Mouse (Mus musculus): ENCODE results near the gene Herc2.
"Not testable (repeated sequence)": the region's sequence is repeated elsewhere in the genome, so short reads cannot be mapped to it uniquely, and the experiment has no call there.

Gene Herc2

DNA sequence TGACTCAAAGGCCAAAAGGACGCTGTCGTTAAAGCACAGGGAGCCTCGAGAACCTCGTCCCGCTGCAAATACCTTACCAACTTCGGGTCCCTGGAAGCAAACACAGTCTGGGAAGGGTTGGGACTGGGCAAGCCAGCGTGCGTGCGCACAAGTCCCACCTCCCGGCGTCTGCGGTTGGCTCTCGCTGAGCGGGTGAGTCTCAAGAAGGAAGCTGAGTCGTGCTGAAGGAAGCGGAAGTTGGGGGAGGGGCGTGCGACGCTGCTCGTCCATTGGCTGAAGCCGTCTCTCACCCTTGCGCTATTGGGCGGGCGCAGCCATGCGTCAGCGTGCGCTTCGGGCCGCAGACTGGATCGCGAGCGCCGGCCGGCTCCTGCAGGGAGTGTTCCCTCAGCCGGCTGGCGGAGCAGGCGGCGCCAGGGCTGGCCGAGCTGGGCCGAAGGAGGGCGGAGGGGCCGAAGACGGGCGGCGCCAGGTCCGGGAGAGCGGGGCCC, at the start of gene Herc2:
Herc2 (plus strand) TSS at position 366 of the 491 bp plus-strand sequence.
- DNase-seq = peak; percentile 99

DNA sequence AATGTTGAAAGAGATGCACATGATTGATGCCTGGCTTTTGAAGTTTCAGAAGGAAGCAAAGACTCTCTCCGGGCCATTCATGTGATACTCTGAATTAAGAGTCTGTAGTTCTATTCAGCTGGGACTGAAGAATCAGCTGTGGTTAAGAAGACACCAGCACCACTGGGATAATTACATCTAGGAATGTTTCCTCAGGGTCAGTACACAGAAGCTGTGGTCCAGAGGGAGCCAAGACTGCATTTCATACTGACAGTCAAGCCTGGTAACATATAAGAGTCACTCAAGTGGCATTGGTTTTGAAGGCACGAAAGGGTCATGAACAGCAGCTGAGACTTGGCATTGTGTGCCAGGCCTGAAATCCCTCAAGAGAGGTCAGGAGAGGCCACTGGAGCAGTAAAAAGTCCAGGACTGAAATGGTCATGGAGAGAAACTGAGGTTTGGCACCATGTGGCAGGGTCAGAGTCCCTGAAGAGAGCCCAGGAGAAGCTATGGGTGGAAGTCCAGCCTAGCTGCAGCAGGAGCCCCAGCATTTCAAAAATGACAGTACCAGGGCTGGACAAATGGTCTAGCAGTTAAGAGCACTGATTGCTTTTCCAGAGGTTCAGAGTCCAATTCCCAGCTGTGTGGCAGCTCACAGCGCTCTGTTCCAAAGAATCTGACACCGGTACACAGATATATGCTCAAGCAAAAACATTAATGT, 39.5 kb upstream of the Herc2 start:
- no peak for DNase-seq

- DNase-seq = no peak
These were observed 39.0 kb upstream of the Herc2 start for GRCm38 (mm10) chr7:56011018-56011333.

GRCm38 (mm10) chr7:56013261-56014001, 36.6 kb upstream of the Herc2 start:
- no peak for DNase-seq

GRCm38 (mm10) chr7:56014002-56014702, 35.8 kb upstream of the Herc2 start:
- not testable (repeated sequence) for DNase-seq

GRCm38 (mm10) chr7:56015172-56015571, 34.8 kb upstream of the Herc2 start:
- no peak for DNase-seq

GRCm38 (mm10) chr7:56015837-56016236, 34.2 kb upstream of the Herc2 start:
- DNase-seq = no peak

- DNase-seq = no peak
These were observed 32.2 kb upstream of the Herc2 start for GRCm38 (mm10) chr7:56017761-56018160.

- no peak for DNase-seq
These were observed 31.5 kb upstream of the Herc2 start for GRCm38 (mm10) chr7:56018446-56018971.

- peak; percentile 93 for DNase-seq
These were observed 30.7 kb upstream of the Herc2 start for GRCm38 (mm10) chr7:56018972-56019929.

DNA sequence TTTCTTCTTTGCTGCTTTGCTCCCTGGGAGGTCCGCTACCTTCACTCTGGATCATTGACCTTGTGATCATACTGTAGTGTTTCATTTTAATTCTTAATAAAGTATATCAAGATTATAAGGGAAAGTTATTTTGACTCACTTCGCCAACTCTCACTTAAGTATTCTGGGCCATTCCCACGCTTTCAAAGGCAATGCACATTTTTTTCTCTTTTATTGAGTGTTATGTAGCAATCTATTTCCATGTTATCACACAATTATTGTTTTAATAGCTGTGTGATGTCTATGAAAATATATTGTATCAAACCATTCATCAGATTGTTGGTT, 30.1 kb upstream of the Herc2 start, which contains the start of gene Nipa1:
Nipa1 (minus strand) TSS at position 25 of the 324 bp plus-strand sequence.
- no peak for DNase-seq

DNA sequence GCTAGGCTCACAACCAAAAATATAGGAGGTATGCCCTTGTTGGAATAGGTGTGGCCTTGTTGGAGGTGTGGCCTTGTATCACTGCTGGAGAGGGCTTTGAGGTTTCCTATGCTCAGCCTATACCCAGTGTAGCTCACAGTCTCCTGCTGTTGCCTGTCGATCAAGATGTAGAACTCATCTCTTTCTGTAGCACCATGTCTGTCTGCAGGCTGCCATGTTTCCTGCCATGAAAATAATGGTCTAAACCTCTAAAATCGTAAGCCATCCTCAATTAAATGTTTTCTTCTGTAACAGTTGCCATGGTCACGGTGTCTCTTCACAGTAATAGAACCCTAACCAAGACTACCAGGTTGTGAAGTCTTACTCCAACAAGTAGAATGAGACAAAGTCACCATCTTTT, 26.4 kb upstream of the Herc2 start:
- no peak for DNase-seq

DNA sequence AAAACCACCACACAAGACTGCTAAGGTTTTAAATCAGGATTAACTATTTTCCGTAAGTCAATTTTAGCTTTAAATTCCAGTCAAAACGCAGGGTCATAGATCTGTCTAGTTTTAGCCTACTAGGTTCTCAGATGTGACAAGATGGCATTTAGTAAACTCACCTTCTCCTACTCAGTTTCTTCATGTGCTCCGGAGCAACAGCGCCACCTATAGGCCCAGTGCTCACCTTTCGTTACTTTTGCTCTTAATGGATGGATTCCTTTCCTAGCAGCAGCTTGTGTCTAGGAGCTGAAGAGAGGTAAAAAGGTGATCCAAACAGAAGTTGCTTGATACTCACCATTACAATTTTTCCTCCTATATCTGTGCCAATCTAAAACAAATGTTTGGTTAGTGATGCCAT, 7.6 kb upstream of the Herc2 start:
- DNase-seq = peak; percentile 75

DNA sequence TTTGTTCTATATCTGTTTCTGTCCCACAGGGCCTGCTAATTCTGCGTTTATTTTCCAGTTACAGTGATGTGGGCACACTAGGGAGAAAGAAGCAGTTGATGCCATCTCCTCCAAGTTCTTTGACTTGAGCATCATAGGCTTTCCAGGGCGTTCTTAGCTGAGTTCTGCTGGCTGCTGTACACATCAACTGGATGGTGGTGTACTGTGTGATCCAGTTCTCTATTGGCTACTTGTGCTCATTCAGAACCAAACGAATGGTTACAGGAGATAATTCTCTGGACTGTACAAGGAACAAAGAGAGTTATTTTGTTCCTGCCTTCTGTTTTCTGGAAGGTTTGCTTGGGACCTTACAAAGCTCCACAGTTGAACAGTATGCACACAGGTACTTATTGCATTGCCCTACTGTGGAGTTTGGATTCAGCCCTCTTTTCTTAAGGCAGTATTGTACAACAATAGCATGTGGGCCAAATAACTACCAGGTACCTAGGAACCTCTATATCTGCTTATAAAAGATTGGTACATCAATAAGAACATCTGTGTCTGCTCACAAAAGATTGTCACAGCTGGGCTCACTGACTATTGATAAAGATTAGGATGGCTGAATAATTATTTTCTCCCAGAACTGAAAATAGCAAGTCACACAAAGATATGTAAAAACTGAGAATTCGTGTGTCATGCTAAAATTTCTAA, 6.3 kb upstream of the Herc2 start:
- no peak for DNase-seq

- DNase-seq = no peak
These were observed 5.7 kb upstream of the Herc2 start for GRCm38 (mm10) chr7:56044267-56044629.

DNA sequence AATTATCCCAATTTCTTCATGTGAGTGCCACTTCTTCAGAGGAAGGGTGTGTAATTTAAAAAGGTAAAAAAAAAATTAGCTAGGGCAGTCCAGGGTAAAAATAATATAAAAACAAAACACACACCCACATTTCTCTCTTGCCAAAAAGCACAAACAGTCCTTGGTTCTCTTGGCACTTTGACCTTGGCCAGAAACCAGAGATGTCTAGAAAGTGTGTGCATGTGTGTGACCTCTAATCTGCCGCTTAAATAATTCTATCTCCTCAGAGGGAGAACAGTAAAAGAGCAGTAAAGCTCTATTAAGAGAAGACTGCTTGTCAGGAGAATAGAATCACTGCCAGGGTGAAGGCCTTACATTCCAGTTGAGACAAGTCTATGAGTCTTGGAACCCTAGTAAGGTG, 2.8 kb upstream of the Herc2 start:
- no peak for DNase-seq

DNA sequence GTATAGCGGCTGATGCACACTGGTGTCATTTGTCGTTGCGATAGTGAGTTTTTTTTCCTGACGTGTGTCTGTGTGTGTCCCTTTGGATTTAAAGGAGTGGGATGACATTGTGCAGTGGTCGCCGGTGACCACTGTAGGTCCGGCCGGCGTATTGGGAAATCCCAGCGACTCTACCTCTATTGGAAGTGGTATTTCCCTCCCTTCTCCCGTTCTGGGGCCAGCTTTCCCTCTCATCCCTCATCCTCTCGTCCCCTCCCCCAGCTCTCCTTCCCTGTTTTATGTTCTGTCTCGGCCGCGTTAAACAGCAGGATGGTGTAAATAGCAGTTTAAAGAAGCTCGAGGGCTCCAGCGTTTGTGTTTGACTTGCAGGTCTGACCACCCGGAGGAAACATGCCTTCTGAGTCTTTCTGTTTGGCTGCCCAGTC, 503 bp downstream of the Herc2 start:
- peak; percentile 63 for DNase-seq

GRCm38 (mm10) chr7:56052996-56053395, 3.0 kb downstream of the Herc2 start:
- no peak for DNase-seq

GRCm38 (mm10) chr7:56055338-56055737, 5.3 kb downstream of the Herc2 start:
- DNase-seq = no peak

- DNase-seq = no peak
These were observed 14.9 kb downstream of the Herc2 start for GRCm38 (mm10) chr7:56064876-56065275.

DNA sequence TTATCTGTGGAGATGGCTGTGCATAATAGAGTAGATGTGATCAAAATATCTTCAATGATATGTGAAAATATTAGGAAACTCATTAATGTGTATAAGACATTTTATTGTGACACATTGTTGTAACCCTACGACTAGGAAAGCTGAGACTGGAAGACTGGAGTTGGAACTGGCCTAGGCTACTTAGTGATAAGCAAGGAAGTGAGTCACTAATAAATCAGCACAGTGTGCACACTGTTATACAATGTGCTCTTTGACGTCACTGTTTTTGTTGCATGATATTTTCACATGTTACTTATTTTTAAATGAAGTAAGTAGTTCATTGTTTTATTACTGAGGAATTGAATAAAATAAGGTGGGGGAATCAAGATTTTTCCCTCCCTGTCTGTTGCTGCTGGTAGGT, 16.1 kb downstream of the Herc2 start:
- no peak for DNase-seq

DNA sequence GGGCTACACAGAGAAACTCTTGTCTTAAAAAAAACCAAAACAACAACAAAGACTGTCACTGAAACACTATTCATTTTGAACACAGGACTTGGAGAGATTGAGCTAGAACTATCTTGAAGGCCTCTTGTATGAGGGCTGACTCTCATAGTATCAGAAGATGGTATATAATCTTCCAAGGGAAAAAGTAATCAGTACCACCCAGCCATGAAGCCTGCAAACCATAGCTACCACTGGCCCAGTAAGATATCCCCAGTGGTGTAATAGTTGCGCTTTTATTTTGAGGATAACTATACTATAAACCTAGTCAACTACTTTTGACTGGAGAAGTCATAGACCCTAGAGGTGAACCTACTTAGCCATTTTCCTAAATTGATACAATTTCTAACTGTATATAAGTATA, 16.6 kb downstream of the Herc2 start:
- no peak for DNase-seq

Measured in embryo, embryonic 11 days (tissue).